Mouse (Mus musculus): ENCODE measurements around the gene Gng2. TPM values are rescaled to one million over a fixed set of nuclear protein-coding genes. Genes with fewer than 3 reads are reported as not detected.

Gng2 gene
- polyA plus RNA-seq, 1 experiment from 2014 or later, result 38.5 TPM

- Histone ChIP-seq H3K4me2 (ENCODE audit: low read length) (no peak overlapping the region), H3K9ac (ENCODE audit: low read depth, low read length) (no peak overlapping the region), H3K27ac (no peak overlapping the region), H3K4me1 (replicated peaks; ENCODE audit: insufficient read depth, low read length) (no peaks in the 10 kb centered on the region), H3K36me3 (ENCODE audit: insufficient read depth, low read length) (no peaks in the 10 kb centered on the region), H3K9me3 (replicated peaks; ENCODE audit: low read length) (no peaks in the 10 kb centered on the region), H3K27me3 (ENCODE audit: insufficient read depth, low read length) (no peaks in the 10 kb centered on the region), H3K4me3 (replicated peaks; ENCODE audit: low read depth, low read length) (no peak overlapping the region)
- ATAC-seq (replicated peaks; ENCODE audit: low FRiP score, low read depth) (no peak), DNase-seq (ENCODE audit: low spot score) (peak; percentile 67)
- TF ChIP-seq CTCF (IDR thresholded peaks at IDR 0.05; ENCODE audit: low read depth), result no peak
- 49% methylated on average over 7 of the region's 7 CpGs for WGBS
Measured at GRCm38 (mm10) chr14:19917534-19917933, 59.9 kb downstream of the Gng2 start.

- Histone ChIP-seq H3K9ac (ENCODE audit: low read depth, low read length) (no peak overlapping the region), H3K4me1 (replicated peaks; ENCODE audit: insufficient read depth, low read length) (no peaks in the 10 kb centered on the region), H3K27ac (no peak overlapping the region), H3K4me3 (replicated peaks; ENCODE audit: low read depth, low read length) (no peak overlapping the region), H3K4me2 (ENCODE audit: low read length) (no peak overlapping the region), H3K9me3 (replicated peaks; ENCODE audit: low read length) (no peaks in the 10 kb centered on the region), H3K27me3 (ENCODE audit: insufficient read depth, low read length) (no peaks in the 10 kb centered on the region), H3K36me3 (ENCODE audit: insufficient read depth, low read length) (no peaks in the 10 kb centered on the region)
- ATAC-seq (replicated peaks; ENCODE audit: low FRiP score, low read depth), result no peak
- TF ChIP-seq CTCF (IDR thresholded peaks at IDR 0.05; ENCODE audit: low read depth), result no peak
- no peak for DNase-seq (ENCODE audit: low spot score)
- 77% methylated on average over 2 of the region's 2 CpGs for WGBS
Measured at GRCm38 (mm10) chr14:19916315-19916714, 61.1 kb downstream of the Gng2 start.

- no peak for DNase-seq (ENCODE audit: low spot score)
- WGBS, result 92% methylated on average over 3 of the region's 3 CpGs
Measured at GRCm38 (mm10) chr14:19912891-19913290, 64.5 kb downstream of the Gng2 start.

GRCm38 (mm10) chr14:19905615-19906014 is 71.8 kb downstream of the Gng2 start:
- H3K9me3 ChIP-seq (replicated peaks; ENCODE audit: low read length), result no peaks in the 10 kb centered on the region
- no peak overlapping the region for H3K4me2 ChIP-seq (ENCODE audit: low read length)
- TF ChIP-seq CTCF (IDR thresholded peaks at IDR 0.05; ENCODE audit: low read depth), result no peak
- H3K9ac ChIP-seq (ENCODE audit: low read depth, low read length), result no peak overlapping the region
- H3K36me3 ChIP-seq (ENCODE audit: insufficient read depth, low read length), result no peaks in the 10 kb centered on the region
- whole genome bisulfite sequencing, result 57% methylated on average over 5 of the region's 5 CpGs
- 0 out of 2 replicates have a peak, but pooled peaks cover 4% of the 10 kb centered on the region for H3K4me1 ChIP-seq (replicated peaks; ENCODE audit: insufficient read depth, low read length)
- DNase-seq (ENCODE audit: low spot score) (peak; percentile 57), ATAC-seq (replicated peaks; ENCODE audit: low FRiP score, low read depth) (no peak)
- no peaks in the 10 kb centered on the region for H3K27me3 ChIP-seq (ENCODE audit: insufficient read depth, low read length)
- H3K27ac ChIP-seq, result no peak overlapping the region
- H3K4me3 ChIP-seq (replicated peaks; ENCODE audit: low read depth, low read length), result no peak overlapping the region

More at GRCm38 (mm10) chr14:19912891-19913290, 64.5 kb downstream of the Gng2 start:
- no peak overlapping the region for H3K27ac ChIP-seq
- no peak for ATAC-seq (replicated peaks; ENCODE audit: low FRiP score, low read depth)
- H3K9ac ChIP-seq (ENCODE audit: low read depth, low read length), result no peak overlapping the region
- no peak overlapping the region for H3K4me3 ChIP-seq (replicated peaks; ENCODE audit: low read depth, low read length)
- no peaks in the 10 kb centered on the region for H3K4me1 ChIP-seq (replicated peaks; ENCODE audit: insufficient read depth, low read length)
- H3K36me3 ChIP-seq (ENCODE audit: insufficient read depth, low read length), result no peaks in the 10 kb centered on the region
- H3K27me3 ChIP-seq (ENCODE audit: insufficient read depth, low read length), result no peaks in the 10 kb centered on the region
- no peaks in the 10 kb centered on the region for H3K9me3 ChIP-seq (replicated peaks; ENCODE audit: low read length)
- H3K4me2 ChIP-seq (ENCODE audit: low read length), result no peak overlapping the region
- no peak for TF ChIP-seq CTCF (IDR thresholded peaks at IDR 0.05; ENCODE audit: low read depth)

- WGBS, result 83% methylated on average over 3 of the region's 3 CpGs
- Histone ChIP-seq H3K9ac (ENCODE audit: low read depth, low read length) (no peak overlapping the region), H3K4me3 (replicated peaks; ENCODE audit: low read depth, low read length) (no peak overlapping the region), H3K9me3 (replicated peaks; ENCODE audit: low read length) (no peaks in the 10 kb centered on the region), H3K36me3 (ENCODE audit: insufficient read depth, low read length) (no peaks in the 10 kb centered on the region), H3K27me3 (ENCODE audit: insufficient read depth, low read length) (no peaks in the 10 kb centered on the region), H3K4me2 (ENCODE audit: low read length) (no peak overlapping the region), H3K4me1 (replicated peaks; ENCODE audit: insufficient read depth, low read length) (0 out of 2 replicates have a peak, but pooled peaks cover 4% of the 10 kb centered on the region), H3K27ac (no peak overlapping the region)
- TF ChIP-seq CTCF (IDR thresholded peaks at IDR 0.05; ENCODE audit: low read depth), result no peak
- ATAC-seq (replicated peaks; ENCODE audit: low FRiP score, low read depth) (no peak), DNase-seq (ENCODE audit: low spot score) (no peak)
Measured at GRCm38 (mm10) chr14:19904821-19905220, 72.6 kb downstream of the Gng2 start.

- no peaks in the 10 kb centered on the region for H3K36me3 ChIP-seq (ENCODE audit: insufficient read depth, low read length)
- 0 out of 2 replicates have a peak, but pooled peaks cover 4% of the 10 kb centered on the region for H3K4me1 ChIP-seq (replicated peaks; ENCODE audit: insufficient read depth, low read length)
- no peak overlapping the region for H3K4me3 ChIP-seq (replicated peaks; ENCODE audit: low read depth, low read length)
- ATAC-seq (replicated peaks; ENCODE audit: low FRiP score, low read depth) (no peak), DNase-seq (ENCODE audit: low spot score) (no peak)
- TF ChIP-seq CTCF (IDR thresholded peaks at IDR 0.05; ENCODE audit: low read depth), result no peak
- WGBS, result 63% methylated on average over 5 of the region's 5 CpGs
- H3K27ac ChIP-seq, result no peak overlapping the region
- H3K9me3 ChIP-seq (replicated peaks; ENCODE audit: low read length), result no peaks in the 10 kb centered on the region
- H3K27me3 ChIP-seq (ENCODE audit: insufficient read depth, low read length), result no peaks in the 10 kb centered on the region
- no peak overlapping the region for H3K9ac ChIP-seq (ENCODE audit: low read depth, low read length)
- H3K4me2 ChIP-seq (ENCODE audit: low read length), result no peak overlapping the region
Measured at GRCm38 (mm10) chr14:19904031-19904430, 73.4 kb downstream of the Gng2 start.

GRCm38 (mm10) chr14:19900492-19900891 is 76.9 kb downstream of the Gng2 start:
- no peak overlapping the region for H3K4me3 ChIP-seq (replicated peaks; ENCODE audit: low read depth, low read length)
- no peak overlapping the region for H3K9ac ChIP-seq (ENCODE audit: low read depth, low read length)
- no peak for ATAC-seq (replicated peaks; ENCODE audit: low FRiP score, low read depth)
- no peaks in the 10 kb centered on the region for H3K27me3 ChIP-seq (ENCODE audit: insufficient read depth, low read length)
- no peaks in the 10 kb centered on the region for H3K9me3 ChIP-seq (replicated peaks; ENCODE audit: low read length)
- no peak for TF ChIP-seq CTCF (IDR thresholded peaks at IDR 0.05; ENCODE audit: low read depth)
- H3K36me3 ChIP-seq (ENCODE audit: insufficient read depth, low read length), result no peaks in the 10 kb centered on the region
- 0 out of 2 replicates have a peak, but pooled peaks cover under 1% of the 10 kb centered on the region for H3K4me1 ChIP-seq (replicated peaks; ENCODE audit: insufficient read depth, low read length)
- DNase-seq (ENCODE audit: low spot score), result no peak
- H3K27ac ChIP-seq, result no peak overlapping the region
- 96% methylated on average over 4 of the region's 4 CpGs for WGBS
- H3K4me2 ChIP-seq (ENCODE audit: low read length), result no peak overlapping the region

Data from kidney, postnatal 0 days (tissue).